Mouse (Mus musculus) urinary bladder, postnatal 36 days (tissue): ENCODE measurements at regions not wholly inside any gene's neighbourhood (a gene's known extent, or its start where the extent isn't known, plus 50 kb on each side); places are given as distances from the start of the nearest gene placed in this dataset.

Experiments used
- DNase-seq, 2 experiments: peaks; one replicate each; pipeline ENCODE4 v3.0.0; 2022; ENCODE audit warnings: low spot score in 2 of 2, mixed read lengths in 1 of 2

DNA sequence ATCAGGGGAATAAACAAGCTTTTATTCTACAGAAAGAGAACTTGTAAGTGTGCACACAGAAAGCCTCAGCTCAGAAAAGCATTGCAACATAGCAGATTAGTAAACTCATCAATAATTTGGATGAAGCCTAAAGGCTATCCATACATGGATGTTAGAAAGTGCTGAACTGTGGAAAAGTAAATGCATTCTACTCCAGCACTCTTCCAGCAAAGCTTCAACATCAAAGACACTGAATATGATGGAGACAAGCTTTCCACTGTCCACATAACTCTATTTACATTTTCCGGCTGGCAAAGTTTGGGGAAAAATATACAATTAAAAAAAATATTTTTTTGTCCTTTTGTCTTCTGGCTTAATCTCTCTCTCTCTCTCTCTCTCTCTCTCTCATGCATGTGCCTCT lies 69.7 kb downstream of the Slitrk6 start:
- no peak for DNase-seq

DNA sequence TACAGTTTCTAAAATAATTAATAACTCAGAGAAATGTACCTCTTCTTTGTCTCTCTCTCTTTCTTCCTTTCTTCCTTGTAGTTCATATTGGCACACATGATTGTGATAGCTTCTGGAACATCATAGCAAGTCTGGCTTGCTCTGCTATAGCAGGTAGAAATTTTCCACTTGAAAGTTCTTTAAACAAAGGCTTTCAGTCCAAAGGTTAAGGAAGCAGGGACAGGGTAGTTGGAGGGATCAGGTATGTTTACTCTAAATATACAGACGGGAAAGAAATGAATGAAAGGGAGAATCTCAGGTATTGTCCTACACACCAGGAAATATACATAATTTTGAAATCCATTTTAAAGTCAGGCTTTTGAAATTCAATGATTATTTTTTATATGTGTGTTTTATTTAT lies 75.2 kb downstream of the Slitrk6 start:
- no peak for DNase-seq

DNA sequence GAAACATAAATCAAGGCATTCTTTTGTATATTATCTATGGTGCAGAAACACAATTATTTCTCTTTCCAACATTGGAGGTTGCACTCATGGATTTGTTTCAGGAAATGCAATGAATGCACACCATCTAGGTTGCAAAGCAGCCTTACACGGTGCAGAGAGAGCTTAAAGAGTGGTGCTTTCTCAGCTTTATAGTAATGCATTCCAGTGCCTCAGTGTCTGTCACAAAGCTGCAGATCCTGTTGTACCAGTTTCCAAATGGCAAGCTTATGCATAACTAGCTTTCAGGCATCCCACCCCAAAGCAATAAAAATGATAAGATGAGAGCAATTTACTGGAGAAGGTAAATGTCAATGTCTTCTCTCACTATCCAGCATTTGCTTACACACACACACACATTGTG lies 89.2 kb downstream of the Slitrk6 start:
- DNase-seq = no peak

DNA sequence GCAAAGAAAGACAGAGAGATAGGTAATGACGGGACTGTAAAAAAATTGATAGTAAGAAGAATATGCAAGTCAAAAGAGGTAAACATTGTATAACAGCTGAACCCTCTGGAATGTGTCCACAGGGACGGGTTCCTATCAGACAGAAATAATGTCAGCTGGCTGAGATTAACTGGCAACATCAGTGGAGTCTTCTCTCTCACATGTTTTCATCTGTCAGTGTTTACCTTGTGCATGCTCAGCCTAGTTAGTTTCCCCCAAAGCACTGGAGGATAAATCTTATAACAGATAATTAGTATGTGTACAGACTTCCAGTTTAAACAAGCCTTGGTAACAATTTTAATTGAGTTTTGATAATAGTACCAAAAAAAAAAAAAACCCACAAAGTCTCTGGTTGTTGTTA lies 91.7 kb downstream of the Slitrk6 start:
- DNase-seq = no peak

DNA sequence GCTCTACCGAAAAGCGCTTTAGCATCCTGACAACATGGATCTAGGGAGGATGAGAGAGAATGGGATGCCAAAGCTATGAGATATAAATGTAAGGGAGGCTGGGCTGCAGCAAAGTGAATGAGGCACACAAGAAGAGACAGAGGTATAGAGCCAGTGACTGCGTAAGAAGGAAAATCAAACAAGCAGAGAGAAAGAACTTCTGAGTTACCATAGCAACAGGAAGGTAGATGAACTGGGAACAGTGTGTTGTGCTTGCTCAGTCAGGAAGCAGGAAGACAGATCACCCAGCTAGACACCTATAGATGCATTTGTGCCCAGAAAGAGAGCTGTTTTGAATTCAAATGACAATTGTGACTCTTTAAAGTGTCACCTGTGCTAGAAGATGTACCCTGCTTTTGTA lies 120.8 kb downstream of the Slitrk6 start:
- no peak for DNase-seq

DNA sequence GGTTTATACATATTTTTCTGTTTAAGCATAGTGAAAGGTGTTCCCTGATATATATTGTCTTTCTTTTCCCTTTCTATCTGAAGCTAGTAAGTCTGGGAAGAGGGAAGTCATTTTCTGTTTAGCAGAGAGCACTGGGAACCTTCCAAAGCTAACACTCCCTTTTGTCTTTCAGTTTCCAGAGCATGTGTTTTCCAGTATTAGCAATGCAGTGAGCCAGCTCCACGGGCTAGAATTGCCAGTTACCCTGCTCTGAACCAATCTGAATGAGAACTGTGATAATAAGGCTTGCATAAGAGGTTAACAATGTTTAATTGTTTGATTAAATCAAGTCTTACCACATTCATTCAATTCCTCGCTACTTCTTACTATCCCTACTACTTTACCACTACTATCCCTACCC lies 131.2 kb downstream of the Slitrk6 start:
- DNase-seq = peak; percentile 11 to 17

DNA sequence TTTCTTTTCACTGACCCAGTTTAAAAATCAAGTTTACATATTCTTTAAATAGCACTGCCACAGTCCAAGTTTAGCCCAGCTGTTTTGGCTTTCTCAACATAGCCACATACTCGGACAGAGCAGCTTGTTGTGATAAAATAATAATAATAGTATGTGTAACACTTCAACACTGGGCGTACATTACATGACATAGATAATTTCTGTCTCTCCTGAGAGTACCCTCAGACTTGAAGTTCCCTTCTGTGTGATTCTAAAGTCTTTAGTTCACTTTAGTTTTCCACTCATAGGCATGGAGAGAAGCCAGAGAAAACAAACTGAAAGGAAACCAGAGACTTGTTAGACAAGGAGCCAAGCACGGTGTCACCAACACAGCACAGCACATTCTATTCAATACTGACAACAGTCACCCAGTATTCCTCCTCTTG lies 136.4 kb downstream of the Slitrk6 start:
- no peak for DNase-seq

DNA sequence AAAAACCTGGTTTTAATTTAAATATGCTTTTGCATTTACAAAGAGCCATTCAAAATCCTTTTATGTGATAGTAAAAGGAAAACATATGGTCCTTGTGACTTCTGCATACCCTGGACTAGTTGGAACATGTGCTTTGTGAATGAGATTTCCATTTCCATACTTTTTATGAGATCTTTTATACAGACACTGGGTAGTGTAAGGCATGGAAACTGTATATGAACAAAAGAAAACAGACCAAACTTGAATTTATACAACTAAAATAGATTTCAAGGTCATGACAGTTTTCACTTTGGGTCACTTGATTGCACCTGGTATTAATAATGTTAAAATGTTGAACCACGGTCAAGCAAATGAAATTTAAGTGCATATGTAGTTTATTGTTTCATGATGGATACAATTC lies 138.5 kb downstream of the Slitrk6 start:
- no peak for DNase-seq

DNA sequence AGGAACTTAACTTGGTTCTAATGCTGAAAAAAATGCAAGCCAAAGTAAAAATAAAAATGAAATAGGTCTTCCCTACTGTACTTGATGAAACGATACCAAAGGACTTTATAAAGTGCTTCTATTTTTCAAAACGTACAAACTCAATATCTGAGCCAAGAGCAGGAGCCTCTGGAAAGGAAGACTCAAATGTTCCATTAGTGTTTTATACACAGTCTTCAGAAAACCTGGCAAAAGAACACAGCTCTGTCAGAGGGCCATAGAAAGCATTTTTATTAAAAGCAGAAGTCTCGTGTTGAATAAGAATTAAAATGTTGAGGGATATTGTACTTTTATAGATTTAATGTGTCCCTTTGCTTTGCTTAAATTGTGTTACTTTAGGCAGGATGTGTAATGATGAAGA lies 174.6 kb downstream of the Slitrk6 start:
- DNase-seq = no peak

DNA sequence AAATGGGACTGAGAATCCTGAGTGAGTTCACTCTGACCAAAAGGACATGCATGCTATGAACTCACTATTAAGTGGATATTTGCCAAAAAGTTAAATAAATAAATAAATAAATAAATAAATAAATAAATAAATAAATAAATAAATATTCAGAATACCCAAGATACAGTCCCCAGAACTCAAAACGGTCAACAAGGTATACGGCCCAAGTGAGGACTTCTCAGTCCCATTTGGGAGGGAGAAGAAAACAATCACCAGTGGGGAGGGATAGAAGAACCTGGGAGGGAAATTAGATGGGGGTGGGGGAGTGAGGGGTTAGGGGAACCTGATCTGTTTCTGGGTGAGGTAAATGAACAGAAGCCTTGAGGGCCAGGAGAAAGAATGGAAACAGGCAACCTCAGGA lies 184.2 kb downstream of the Slitrk6 start:
- DNase-seq = no peak

DNA sequence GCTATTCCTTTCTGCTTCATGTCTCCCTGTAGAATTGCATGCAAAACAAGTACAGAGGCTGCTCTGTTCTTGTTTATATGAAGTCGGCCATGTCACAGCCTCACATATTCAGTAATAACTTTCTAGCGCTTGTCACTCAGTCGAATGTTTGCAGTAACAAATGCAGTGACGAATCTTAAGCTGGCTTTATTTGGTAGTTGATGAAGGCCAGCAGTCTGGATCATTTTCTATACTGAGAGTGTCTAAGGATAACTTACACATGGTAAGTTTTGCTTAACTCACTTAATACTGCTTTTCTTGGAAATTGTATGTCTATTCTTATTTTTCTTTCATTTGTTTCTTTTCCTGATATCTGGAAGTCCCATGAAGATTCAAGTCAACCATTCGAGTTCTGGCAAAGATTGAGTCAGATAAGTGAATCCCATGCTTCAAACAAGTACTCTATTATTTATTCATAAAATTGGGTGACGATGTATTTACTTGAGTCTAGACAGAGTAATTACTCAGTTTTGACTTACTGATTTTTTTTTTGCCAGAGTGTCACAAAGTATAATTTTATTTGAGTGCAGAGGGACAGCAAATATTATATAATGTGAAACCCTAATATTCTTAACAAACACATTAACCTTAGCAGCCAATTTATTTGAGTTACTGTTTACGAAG lies 189.0 kb downstream of the Slitrk6 start:
- no peak for DNase-seq

DNA sequence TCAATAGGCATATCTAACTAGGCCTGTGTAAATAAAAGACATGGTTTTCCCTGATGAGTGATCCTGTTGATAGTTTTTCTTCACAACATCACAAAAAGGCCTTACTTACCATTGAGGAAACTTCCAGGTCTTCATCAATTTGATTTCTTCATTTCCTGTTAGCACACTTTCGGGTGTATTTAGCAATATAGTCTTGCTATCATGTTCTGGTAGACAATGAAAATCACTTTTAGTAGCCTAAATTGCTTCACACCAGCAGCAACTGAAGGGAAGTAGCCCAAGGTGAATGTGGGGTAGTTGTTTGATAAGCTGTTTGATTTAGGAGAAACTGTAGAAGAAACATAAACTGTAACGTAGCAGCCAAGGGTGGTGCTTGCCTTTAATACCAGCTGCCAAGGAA lies 190.3 kb downstream of the Slitrk6 start:
- DNase-seq = no peak

DNA sequence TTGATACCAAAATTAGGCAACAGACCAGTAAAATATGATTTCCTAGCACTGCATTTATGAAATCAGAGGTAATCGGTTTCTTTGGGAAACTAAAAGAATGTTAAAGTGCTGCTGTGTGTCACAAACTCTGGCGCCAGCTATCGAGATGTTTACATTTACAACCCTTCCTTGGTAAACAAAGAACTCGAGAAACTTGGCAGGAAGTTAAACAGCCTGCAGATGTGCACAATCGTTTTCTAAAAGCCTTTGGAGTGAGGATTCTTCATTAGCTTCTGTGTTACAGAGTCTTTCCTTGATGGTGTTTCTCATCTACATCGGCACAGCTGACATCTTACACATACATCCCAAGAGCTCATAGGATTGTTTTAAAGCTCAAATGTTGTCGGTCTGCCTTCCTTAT lies 209.7 kb downstream of the Slitrk6 start:
- no peak for DNase-seq

DNA sequence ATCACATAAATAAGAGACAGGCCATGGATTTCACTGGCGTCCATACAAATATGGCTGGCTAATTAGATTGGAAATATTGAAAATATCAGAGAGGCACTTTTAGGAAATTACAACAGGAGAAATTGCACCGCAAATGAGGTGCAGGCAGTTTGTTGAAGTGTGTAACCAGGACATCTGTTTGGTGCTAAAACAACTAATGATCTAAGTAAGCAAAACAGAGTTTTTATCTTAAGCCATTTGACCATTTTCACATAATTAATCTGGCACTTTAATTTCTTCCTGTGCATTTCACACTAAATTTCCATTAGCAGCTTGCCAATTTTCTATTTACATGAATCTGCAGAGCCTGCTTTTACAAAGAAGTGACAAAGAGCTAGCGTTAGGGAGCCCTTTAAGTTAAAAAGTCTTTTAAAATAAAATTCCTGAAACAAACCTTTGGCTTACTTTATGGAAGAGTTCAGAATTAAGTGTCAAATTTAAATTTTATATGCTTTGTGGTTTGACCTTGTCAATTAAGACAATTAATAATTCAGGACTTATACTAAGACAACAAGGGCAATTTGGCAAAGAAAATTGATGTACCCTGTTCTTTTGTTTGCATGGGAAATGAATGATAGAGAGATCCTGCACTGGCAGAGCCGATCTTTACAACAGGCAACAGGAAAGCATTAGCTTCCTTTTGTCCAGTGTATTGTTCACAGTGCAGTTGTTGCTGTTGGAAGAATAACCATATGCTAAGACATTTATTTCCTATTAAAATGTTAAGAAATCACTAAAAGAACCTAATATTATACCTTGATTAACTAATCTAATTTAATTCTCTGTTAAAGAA lies 211.4 kb downstream of the Slitrk6 start:
- no peak for DNase-seq

DNA sequence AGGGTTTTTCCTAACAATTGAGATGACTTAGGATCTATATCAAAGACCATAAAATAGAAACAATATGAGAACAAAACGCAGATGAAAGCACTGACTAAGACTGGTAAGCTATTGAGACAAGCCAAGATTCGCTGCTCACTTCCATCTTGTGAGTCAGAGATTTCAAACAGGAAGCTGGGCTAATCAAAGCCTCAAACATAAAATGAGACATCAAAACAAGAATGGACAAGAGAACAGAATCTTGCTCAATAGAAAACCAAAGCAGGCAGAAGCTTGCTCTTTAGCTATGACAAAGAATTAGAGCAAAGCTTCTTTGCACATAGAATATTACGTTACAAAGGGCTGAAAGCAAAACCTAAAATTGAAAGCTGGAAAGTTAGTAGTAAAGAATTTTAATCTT lies 227.6 kb downstream of the Slitrk6 start:
- DNase-seq = no peak

DNA sequence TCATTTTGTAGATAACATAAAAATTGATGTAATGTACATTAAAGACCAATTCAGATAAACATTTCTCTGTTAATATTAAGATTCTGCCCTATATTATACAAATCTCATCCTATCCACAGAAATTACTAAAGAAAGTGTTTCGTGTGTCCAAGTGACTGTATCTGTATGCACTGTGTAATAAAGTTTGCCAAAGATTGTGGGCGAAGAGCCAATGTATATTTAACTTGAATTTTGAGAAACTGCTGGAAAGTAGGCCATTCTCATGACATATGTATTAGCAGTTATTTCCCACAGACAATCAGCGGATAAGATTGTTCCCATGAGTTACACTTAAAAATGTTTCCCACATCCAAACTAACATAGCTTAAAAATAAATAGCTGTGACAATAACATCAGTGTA lies 269.9 kb downstream of the Slitrk6 start:
- no peak for DNase-seq

DNA sequence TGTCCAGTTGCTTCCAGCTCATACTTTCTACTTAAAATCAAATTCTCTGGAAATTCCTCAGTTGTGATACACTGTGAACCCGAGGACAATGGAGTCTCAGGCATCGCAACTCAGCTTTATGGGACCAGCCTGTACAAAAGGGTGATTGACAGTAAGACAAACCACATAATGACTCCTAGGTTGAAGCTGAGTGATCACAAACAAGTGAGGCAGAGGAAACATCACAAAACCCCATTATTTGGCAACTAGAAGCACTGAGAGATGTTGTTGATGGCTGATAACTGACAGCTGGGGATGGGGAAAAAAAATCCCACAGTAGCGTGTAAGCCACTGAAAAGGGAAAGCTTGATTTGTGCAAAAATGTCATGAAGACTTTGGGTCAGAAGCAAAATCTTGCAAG lies 282.2 kb downstream of the Slitrk6 start:
- no peak for DNase-seq

DNA sequence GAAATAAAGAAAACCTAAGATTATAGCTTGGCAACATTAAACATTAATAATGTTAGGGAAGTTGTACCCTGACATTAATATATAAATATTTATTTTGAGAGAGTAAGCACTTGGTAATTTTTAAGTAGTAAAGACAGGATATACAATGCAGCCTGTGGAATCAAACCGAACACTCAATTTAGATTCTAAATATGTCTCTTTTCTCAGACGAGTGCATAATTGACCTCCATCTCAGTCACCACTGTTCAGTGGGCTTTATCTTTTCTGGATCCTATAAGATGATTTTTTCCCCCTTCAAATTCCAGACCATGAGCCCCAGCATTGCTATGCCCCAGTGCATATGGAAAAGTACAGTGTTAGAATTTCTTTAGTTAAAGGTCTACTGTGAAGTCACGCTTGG lies 282.8 kb downstream of the Slitrk6 start:
- DNase-seq = no peak

DNA sequence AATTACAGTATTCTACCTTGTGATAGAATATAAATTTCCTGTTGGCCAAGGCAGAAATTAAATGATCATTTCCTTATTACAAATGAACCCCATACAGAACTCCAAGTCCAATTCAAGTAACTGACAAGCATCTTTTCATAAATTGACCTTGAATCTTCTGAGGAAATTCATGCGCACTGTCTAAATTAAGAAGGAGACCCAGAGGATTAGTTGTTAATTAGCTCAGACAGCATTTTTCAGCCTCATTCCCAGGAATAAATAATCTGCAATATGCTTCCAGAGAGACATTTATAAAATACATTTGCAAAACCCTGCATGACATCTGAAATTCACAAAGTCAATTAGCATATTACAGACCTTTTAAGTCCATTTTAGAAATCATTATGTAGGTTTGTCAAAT lies 284.2 kb downstream of the Slitrk6 start:
- DNase-seq = no peak

DNA sequence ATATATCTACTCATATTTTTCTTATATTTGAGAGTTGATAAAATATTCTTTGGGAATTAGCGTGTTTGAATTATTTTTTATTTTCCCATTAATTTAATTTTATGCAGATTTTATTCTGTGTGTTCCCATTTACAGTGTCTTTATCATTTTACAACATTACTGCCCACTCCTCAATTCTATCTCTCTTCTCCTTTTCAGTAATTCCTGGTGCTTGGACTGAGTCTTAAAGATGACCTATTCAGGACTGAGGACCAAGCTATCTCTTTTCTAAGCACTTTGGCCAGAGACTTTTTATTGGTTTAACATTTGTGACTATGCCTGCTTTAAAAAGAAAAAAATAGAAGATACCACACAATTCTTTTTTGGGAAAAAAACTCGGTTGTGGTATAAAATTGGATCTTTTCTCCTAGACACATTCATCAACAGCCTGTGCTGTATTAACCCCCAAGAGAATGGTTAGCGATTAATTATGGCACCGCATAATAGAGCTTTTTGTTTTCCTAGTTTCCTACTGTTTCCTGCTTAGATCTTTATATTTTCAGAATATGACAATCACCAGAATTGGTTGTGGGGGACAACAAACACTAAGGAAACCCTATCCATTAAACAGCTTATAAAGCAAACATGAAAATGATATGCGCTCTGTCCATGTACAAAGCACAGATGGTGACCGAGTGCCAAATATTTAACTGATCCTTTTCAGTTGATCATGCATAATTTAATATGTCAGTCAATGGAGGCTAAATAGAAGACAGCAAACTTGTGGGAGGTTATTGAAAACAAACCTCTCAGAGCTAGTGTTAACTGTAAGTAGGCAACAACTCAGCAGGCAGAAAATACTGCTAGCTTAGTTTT lies 286.3 kb downstream of the Slitrk6 start:
- DNase-seq = no peak
